Mouse (Mus musculus) lung, postnatal 0 days (tissue): ENCODE results near the gene Ggta1. TPM values are rescaled to one million over a fixed set of nuclear protein-coding genes. Genes with fewer than 3 reads are reported as not detected.

Experiments used
- ATAC-seq: fragments of 200-750 bp; cut with Nextera tagmentation; 2 replicates; pipeline ENCODE4 v1.8.0; 2017; ENCODE audit warnings: moderate library complexity
- DNase-seq: peaks from one replicate; pipeline ENCODE4 v3.0.0-alpha.2; 2016; ENCODE audit warnings: low spot score
- H3K27ac ChIP-seq: fragments of 300-500 bp; sonication (generic); 2 replicates; pipeline ENCODE4 v1.5.1; 2014; ENCODE audit warnings: antibody characterized with exemption, mild to moderate bottlenecking, low read length, mixed read lengths
- H3K27me3 ChIP-seq: fragments of 300-500 bp; sonication (generic); replicated peaks from 2 replicates; pipeline ENCODE4 v1.6.1; 2014; ENCODE audit warnings: low read length, mixed read lengths; ENCODE audit not compliant: insufficient read depth
- H3K36me3 ChIP-seq: fragments of 300-500 bp; sonication (generic); 2 replicates; pipeline ENCODE4 v1.6.1; 2014; ENCODE audit warnings: low read length, mixed read lengths; ENCODE audit not compliant: insufficient read depth
- H3K4me1 ChIP-seq: fragments of 300-500 bp; sonication (generic); 2 replicates; pipeline ENCODE4 v1.6.1; 2014; ENCODE audit warnings: antibody characterized with exemption, low read depth, low read length, mixed read lengths; ENCODE audit not compliant: insufficient read depth
- H3K4me2 ChIP-seq: fragments of 300-500 bp; sonication (generic); replicated peaks from 2 replicates; pipeline ENCODE4 v1.6.1; 2014; ENCODE audit warnings: low read depth, mild to moderate bottlenecking, low read length, moderate library complexity, mixed read lengths
- H3K4me3 ChIP-seq: fragments of 300-500 bp; sonication (generic); 2 replicates; pipeline ENCODE4 v1.5.1; 2014; ENCODE audit warnings: low read depth, low read length
- H3K9ac ChIP-seq: fragments of 300-500 bp; sonication (generic); replicated peaks from 2 replicates; pipeline ENCODE4 v1.6.1; 2014; ENCODE audit warnings: low read depth, mild to moderate bottlenecking
- H3K9me3 ChIP-seq: fragments of 300-500 bp; sonication (generic); 2 replicates; pipeline ENCODE4 v1.6.1; 2016; ENCODE audit warnings: low read length, mixed read lengths
- CTCF ChIP-seq: IDR thresholded peaks from 2 replicates; pipeline ENCODE4 v1.5.1; 2016; ENCODE audit warnings: antibody characterized with exemption, mild to moderate bottlenecking
- EP300 ChIP-seq: IDR thresholded peaks from 2 replicates; pipeline ENCODE4 v1.6.1; 2016; ENCODE audit warnings: antibody characterized with exemption, mild to moderate bottlenecking, control low read depth
- WGBS: fragments of 180-500 bp; shearing (Covaris S2); extraction: QIAGEN DNeasy Blood & Tissue Kit; methylation state at CpG from one replicate; pipeline ENCODE4 v1.1.7; 2014; 5-methylcytosine and 5-hydroxymethylcytosine counted together
- polyA plus RNA-seq: library from polyadenylated mRNA; unstranded; fragments of >200 nt; fragmentation: Nextera tagmentation; extraction: Ambion mirVana; gene quantifications from 2 replicates; pipeline ENCODE4 v1.2.1, GENCODE M21; 2015

The Ggta1 gene
- polyA plus RNA-seq, 1 experiment from 2014 or later, result 21.8 TPM

DNA sequence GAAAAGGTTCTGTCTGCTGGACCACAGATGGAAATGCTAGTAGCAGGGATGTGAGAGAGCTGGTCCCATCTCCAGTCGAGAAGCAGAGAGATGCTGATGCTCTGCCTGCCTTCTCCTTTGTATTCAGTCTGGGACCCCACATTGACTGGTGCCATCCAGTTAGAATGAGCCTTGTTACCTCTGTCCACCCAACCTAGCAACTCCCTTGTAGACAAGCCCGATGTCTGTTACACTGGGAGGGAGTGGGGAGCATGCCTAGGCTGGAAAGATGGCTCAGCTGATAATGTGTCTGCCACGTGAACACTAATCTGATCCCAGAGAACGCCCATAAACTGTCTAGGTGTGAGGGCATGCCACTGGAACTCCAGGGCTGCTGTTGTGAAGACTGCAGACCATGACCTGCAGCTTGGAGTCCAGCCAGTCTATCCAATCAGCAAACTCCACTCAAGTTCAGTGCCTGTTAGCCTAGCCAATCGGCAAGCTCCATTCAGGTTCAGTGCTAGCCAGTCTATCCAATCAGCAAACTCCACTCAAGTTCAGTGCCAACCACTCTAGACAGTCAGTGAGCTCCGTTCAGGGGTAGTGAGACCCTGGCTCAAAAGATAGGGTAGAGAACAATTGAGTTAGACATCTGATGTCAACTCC lies 64.7 kb downstream of the Ggta1 start:
- Histone ChIP-seq H3K36me3 (no peaks in the 10 kb centered on the region), H3K9me3 (no peaks in the 10 kb centered on the region), H3K4me1 (no peaks in the 10 kb centered on the region), H3K9ac (no peak overlapping the region), H3K4me2 (no peak overlapping the region), H3K27me3 (no peaks in the 10 kb centered on the region), H3K27ac (no peak overlapping the region), H3K4me3 (no peak overlapping the region)
- DNase-seq, result no peak
- ATAC-seq, result no peak
- TF ChIP-seq EP300, result no peak
- 64% methylated on average over 6 of the region's 6 CpGs for WGBS

GRCm38 (mm10) chr2:35397590-35398173 lies 65.3 kb downstream of the Ggta1 start:
- Histone ChIP-seq H3K4me1 (no peaks in the 10 kb centered on the region), H3K4me3 (no peak overlapping the region), H3K4me2 (no peak overlapping the region), H3K36me3 (no peaks in the 10 kb centered on the region), H3K27me3 (no peaks in the 10 kb centered on the region), H3K9ac (no peak overlapping the region), H3K27ac (no peak overlapping the region), H3K9me3 (no peaks in the 10 kb centered on the region)
- no peak for TF ChIP-seq EP300
- peak; percentile 88 for TF ChIP-seq CTCF
- ATAC-seq (peak; percentile 55), DNase-seq (peak; percentile 84)
- 45% methylated on average over 11 of the region's 11 CpGs for WGBS

DNA sequence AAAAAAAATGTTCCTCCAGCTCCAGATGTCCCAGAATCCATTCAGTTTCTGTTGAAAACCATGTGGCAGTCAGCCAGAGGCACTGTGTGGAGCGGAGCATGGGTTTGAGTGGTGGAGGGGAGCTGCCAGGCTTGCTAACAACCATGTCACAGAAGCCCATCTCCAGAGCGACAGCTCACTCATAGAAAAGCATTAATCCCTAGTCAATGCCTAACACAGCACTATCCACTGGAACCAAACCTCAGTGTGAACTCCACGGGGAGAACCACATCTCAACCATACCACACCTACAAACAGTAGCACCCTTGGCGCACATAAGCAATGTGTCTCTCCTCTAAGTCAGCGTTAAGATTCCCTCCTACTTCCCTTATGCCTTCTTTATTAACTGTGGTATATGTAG lies 65.9 kb downstream of the Ggta1 start, which contains the start of gene 4930402F06Rik:
Gene 4930402F06Rik, minus strand, starts transcription at position 80 of the 400 bp plus-strand sequence.
- Histone ChIP-seq H3K36me3 (no peaks in the 10 kb centered on the region), H3K9ac (no peak within 1 kb of the TSS), H3K27ac (no peak within 1 kb of the TSS), H3K4me2 (no peak within 1 kb of the TSS), H3K27me3 (no peaks in the 10 kb centered on the region), H3K4me3 (no peak within 1 kb of the TSS), H3K4me1 (no peaks in the 10 kb centered on the region), H3K9me3 (no peaks in the 10 kb centered on the region)
- WGBS, result 57% methylated on average over 5 of the region's 5 CpGs
- TF ChIP-seq CTCF, result no peak
- TF ChIP-seq EP300, result no peak
- DNase-seq (no peak), ATAC-seq (no peak)

DNA sequence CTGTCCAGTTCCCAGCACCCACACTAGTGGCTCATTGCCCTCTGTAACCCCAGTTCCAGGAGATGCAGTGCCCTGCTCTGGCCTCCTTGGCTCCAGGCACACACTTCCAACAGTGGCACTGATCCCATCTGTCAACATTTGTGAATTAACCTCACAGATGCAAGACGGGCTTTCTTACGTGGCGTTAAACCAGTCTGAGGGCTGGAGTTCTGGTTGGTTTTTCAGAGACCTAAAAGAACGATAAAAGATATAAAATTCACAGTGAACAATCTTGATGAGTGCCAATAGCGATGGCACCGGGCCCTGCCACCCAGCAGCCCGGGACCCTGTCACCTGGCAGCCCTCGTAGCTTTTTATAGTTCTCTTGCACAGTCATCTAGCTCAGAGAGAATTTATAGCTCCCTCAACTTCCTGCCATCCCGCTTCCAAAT lies 77.6 kb downstream of the Ggta1 start:
- ATAC-seq (no peak), DNase-seq (no peak)
- H3K27ac ChIP-seq, result no peak overlapping the region
- TF ChIP-seq EP300 (no peak), CTCF (no peak)
- no peak overlapping the region for H3K4me2 ChIP-seq
- no peak overlapping the region for H3K9ac ChIP-seq
- H3K36me3 ChIP-seq, result no peaks in the 10 kb centered on the region
- no peaks in the 10 kb centered on the region for H3K27me3 ChIP-seq
- H3K9me3 ChIP-seq, result no peaks in the 10 kb centered on the region
- WGBS, result 63% methylated on average over 9 of the region's 9 CpGs
- H3K4me1 ChIP-seq, result no peaks in the 10 kb centered on the region
- no peak overlapping the region for H3K4me3 ChIP-seq

GRCm38 (mm10) chr2:35379306-35379705 lies 83.7 kb downstream of the Ggta1 start:
- WGBS, result 53% methylated on average over 9 of the region's 9 CpGs
- no peaks in the 10 kb centered on the region for H3K27me3 ChIP-seq
- no peaks in the 10 kb centered on the region for H3K9me3 ChIP-seq
- no peak overlapping the region for H3K27ac ChIP-seq
- no peak overlapping the region for H3K4me3 ChIP-seq
- DNase-seq (no peak), ATAC-seq (peak; percentile 60; the same call in 1 of the 2 replicates)
- no peaks in the 10 kb centered on the region for H3K4me1 ChIP-seq
- no peak overlapping the region for H3K4me2 ChIP-seq
- no peaks in the 10 kb centered on the region for H3K36me3 ChIP-seq
- H3K9ac ChIP-seq, result no peak overlapping the region
- TF ChIP-seq EP300 (no peak), CTCF (no peak)

- ATAC-seq, result no peak
- 12% methylated on average over 6 of the region's 6 CpGs for WGBS
- Histone ChIP-seq H3K27me3 (no peaks in the 10 kb centered on the region), H3K4me2 (no peak overlapping the region), H3K27ac (no peak overlapping the region), H3K9me3 (no peaks in the 10 kb centered on the region), H3K9ac (no peak overlapping the region), H3K4me3 (no peak overlapping the region), H3K4me1 (no peaks in the 10 kb centered on the region), H3K36me3 (no peaks in the 10 kb centered on the region)
- DNase-seq, result no peak
- TF ChIP-seq EP300, result no peak
- TF ChIP-seq CTCF, result no peak
Measured at GRCm38 (mm10) chr2:35377600-35377999, 85.4 kb downstream of the Ggta1 start.
